Mouse (Mus musculus): ENCODE results near the gene Trpc1. TPM values are rescaled to one million over a fixed set of nuclear protein-coding genes. Genes with fewer than 3 reads are reported as not detected.
A peak's percentile ranks its signal among the peaks of the same experiment; 100 is the strongest.

Gene Trpc1
- total RNA-seq, 2 experiments from 2014 or later = 47.9 to 48.5 TPM

GRCm38 (mm10) chr9:95699273-95699672 is 50.9 kb downstream of the Trpc1 start:
- peak; percentile 26 to 69 for DNase-seq (ENCODE audit: low spot score in 2 of 2)

GRCm38 (mm10) chr9:95697808-95698207 is 52.4 kb downstream of the Trpc1 start:
- DNase-seq (ENCODE audit: low spot score in 2 of 2) = peak in 1 of 2 experiments; percentile 37

GRCm38 (mm10) chr9:95696581-95696980 is 53.6 kb downstream of the Trpc1 start:
- no peak for DNase-seq (ENCODE audit: low spot score in 2 of 2)

- DNase-seq (ENCODE audit: low spot score in 2 of 2) = no peak
These were observed 55.2 kb downstream of the Trpc1 start for GRCm38 (mm10) chr9:95695023-95695422.

- DNase-seq (ENCODE audit: low spot score in 2 of 2) = no peak
These were observed 55.6 kb downstream of the Trpc1 start for GRCm38 (mm10) chr9:95694526-95694925.

- no peak for DNase-seq (ENCODE audit: low spot score in 2 of 2)
These were observed 56.6 kb downstream of the Trpc1 start for GRCm38 (mm10) chr9:95693528-95694100.

GRCm38 (mm10) chr9:95692823-95693222 is 57.4 kb downstream of the Trpc1 start:
- DNase-seq (ENCODE audit: low spot score in 2 of 2) = no peak

- DNase-seq (ENCODE audit: low spot score in 2 of 2) = no peak
These were observed 62.1 kb downstream of the Trpc1 start for GRCm38 (mm10) chr9:95688064-95688463.

- no peak for DNase-seq (ENCODE audit: low spot score in 2 of 2)
These were observed 64.3 kb downstream of the Trpc1 start for GRCm38 (mm10) chr9:95685660-95686440.

- no peak for DNase-seq (ENCODE audit: low spot score in 2 of 2)
These were observed 69.5 kb downstream of the Trpc1 start for GRCm38 (mm10) chr9:95680691-95681090.

- no peak for DNase-seq (ENCODE audit: low spot score in 2 of 2)
These were observed 70.2 kb downstream of the Trpc1 start for GRCm38 (mm10) chr9:95679966-95680365.

- DNase-seq (ENCODE audit: low spot score in 2 of 2) = no peak
These were observed 74.2 kb downstream of the Trpc1 start for GRCm38 (mm10) chr9:95676021-95676420.

- DNase-seq (ENCODE audit: low spot score in 2 of 2) = peak; percentile 43 to 71
These were observed 75.0 kb downstream of the Trpc1 start for GRCm38 (mm10) chr9:95675064-95675699.

GRCm38 (mm10) chr9:95672760-95673159 is 77.4 kb downstream of the Trpc1 start:
- no peak for DNase-seq (ENCODE audit: low spot score in 2 of 2)

- no peak for DNase-seq (ENCODE audit: low spot score in 2 of 2)
These were observed 77.8 kb downstream of the Trpc1 start for GRCm38 (mm10) chr9:95672331-95672730.

- peak in 1 of 2 experiments; percentile 44 for DNase-seq (ENCODE audit: low spot score in 2 of 2)
These were observed 81.9 kb downstream of the Trpc1 start for GRCm38 (mm10) chr9:95668306-95668705.

GRCm38 (mm10) chr9:95667836-95668235 is 82.3 kb downstream of the Trpc1 start:
- peak; percentile 65 to 84 for DNase-seq (ENCODE audit: low spot score in 2 of 2)

GRCm38 (mm10) chr9:95665835-95666234 is 84.3 kb downstream of the Trpc1 start:
- peak in 1 of 2 experiments; percentile 44 for DNase-seq (ENCODE audit: low spot score in 2 of 2)

- peak in 1 of 2 experiments; percentile 54 for DNase-seq (ENCODE audit: low spot score in 2 of 2)
These were observed 85.7 kb downstream of the Trpc1 start for GRCm38 (mm10) chr9:95664290-95664989.

GRCm38 (mm10) chr9:95657941-95658340 is 92.2 kb downstream of the Trpc1 start:
- no peak for DNase-seq (ENCODE audit: low spot score in 2 of 2)
